Mouse (Mus musculus) lung, postnatal 0 days (tissue): ENCODE data around the gene Ppm1l.

ENCODE experiments used
- CTCF ChIP-seq: IDR thresholded peaks from 2 replicates; pipeline ENCODE4 v1.5.1; 2016; ENCODE audit warnings: antibody characterized with exemption, mild to moderate bottlenecking
- EP300 ChIP-seq: IDR thresholded peaks from 2 replicates; pipeline ENCODE4 v1.6.1; 2016; ENCODE audit warnings: antibody characterized with exemption, mild to moderate bottlenecking, control low read depth

GRCm38 (mm10) chr3:69593426-69593825 is 276.8 kb downstream of the Ppm1l start:
- TF ChIP-seq CTCF: no peak
- no peak for TF ChIP-seq EP300
